In genomic region chr2:168081933-168082306, GRCm38 (mm10) we compare ENCODE assay signal across 9 mouse cellular contexts. TPM values are rescaled to one million over a fixed set of nuclear protein-coding genes. Genes with fewer than 3 reads are reported as not detected.
DNase-seq lines count a peak whose midpoint lies in the region; ATAC-seq and TF ChIP-seq lines count a peak whose summit lies in the region.
"Had no signal": no experiment of that assay in that cellular context is flagged by ENCODE, and none has a peak within 500 bp of the region (broad histone marks: within the 10 kb centered on the region; RNA-seq: fewer than 3 reads in every experiment).

No protein-coding gene starts in this region.

- peaks cover 7% of the 10 kb centered on the region; the same call in 1 of the 2 replicates for H3K4me1 ChIP-seq in embryonic facial prominence, embryonic 12.5 days
- peaks cover 13% of the 10 kb centered on the region; the same call in 1 of the 2 replicates for H3K4me1 ChIP-seq in intestine, embryonic 14.5 days (replicated peaks; ENCODE audit: control insufficient read depth, insufficient read depth, low read length)
- H3K4me1 ChIP-seq in neural tube, embryonic 13.5 days (replicated peaks), result peaks cover 25% of the 10 kb centered on the region

- DNase-seq in left cerebral cortex, adult 2 months (ENCODE audit: extremely low spot score in 1 of 2, low spot score in 2 of 2), result no peak
- DNase-seq in left cerebral cortex, adult 9 months (ENCODE audit: low spot score in 2 of 2), result no peak
- DNase-seq in intestine, embryonic 14.5 days (ENCODE audit: low spot score), result no peak
- no peak for DNase-seq in urinary bladder, adult 18-20 months (ENCODE audit: low spot score in 2 of 2)
- no peak for DNase-seq in thymus, adult 18-20 months
- DNase-seq in spleen, adult 12 weeks (ENCODE audit: low spot score), result no peak
- DNase-seq: lung, postnatal 14 days had no signal

- no peaks in the 10 kb centered on the region for H3K9me3 ChIP-seq in embryonic facial prominence, embryonic 12.5 days
- H3K9me3 ChIP-seq in intestine, embryonic 14.5 days (ENCODE audit: control insufficient read depth, low read length), result no peaks in the 10 kb centered on the region
- no peaks in the 10 kb centered on the region for H3K9me3 ChIP-seq in neural tube, embryonic 13.5 days

- ATAC-seq in embryonic facial prominence, embryonic 12.5 days (ENCODE audit: insufficient number of reproducible peaks, insufficient read depth, low FRiP score, low TSS enrichment), result no peak
- no peak for ATAC-seq in intestine, embryonic 14.5 days (replicated peaks; ENCODE audit: low FRiP score, low TSS enrichment, low read depth)
- ATAC-seq in neural tube, embryonic 13.5 days (ENCODE audit: low read depth), result no peak

- TF ChIP-seq CTCF in left cerebral cortex, adult 2 months (IDR thresholded peaks at IDR 0.05), result no peak; the same call in 1 of the 2 replicates

- peak overlapping the region; percentile 95 for H3K4me2 ChIP-seq in embryonic facial prominence, embryonic 12.5 days (replicated peaks)
- peak overlapping the region; percentile 87 for H3K4me2 ChIP-seq in intestine, embryonic 14.5 days (ENCODE audit: low read length)
- peak overlapping the region; percentile 79 for H3K4me2 ChIP-seq in neural tube, embryonic 13.5 days

- H3K27ac ChIP-seq in left cerebral cortex, adult 2 months, result no peak overlapping the region
- H3K27ac ChIP-seq in embryonic facial prominence, embryonic 12.5 days, result no peak overlapping the region
- no peak overlapping the region for H3K27ac ChIP-seq in intestine, embryonic 14.5 days (ENCODE audit: low read depth)
- no peak overlapping the region for H3K27ac ChIP-seq in neural tube, embryonic 13.5 days (replicated peaks)

- intact Hi-C loops in left cerebral cortex, adult 2 months (cut with DNase I), result loop anchor here (5.0 kb wide), 1 partner anchor 395 kb away; the partner anchor contains the start of genes Cebpb and Tmem189

- H3K27me3 ChIP-seq in embryonic facial prominence, embryonic 12.5 days, result peaks cover 28% of the 10 kb centered on the region
- peaks cover 14% of the 10 kb centered on the region; the same call in 1 of the 2 replicates for H3K27me3 ChIP-seq in intestine, embryonic 14.5 days (replicated peaks; ENCODE audit: control insufficient read depth, insufficient read depth, low read length)
- peaks cover 20% of the 10 kb centered on the region for H3K27me3 ChIP-seq in neural tube, embryonic 13.5 days

- 0 out of 2 replicates have a peak overlapping the region, but pooled peaks have one; percentile 19 for H3K9ac ChIP-seq in embryonic facial prominence, embryonic 12.5 days
- peak overlapping the region; percentile 64 for H3K9ac ChIP-seq in intestine, embryonic 14.5 days (ENCODE audit: low read length)
- peak overlapping the region; percentile 87 for H3K9ac ChIP-seq in neural tube, embryonic 13.5 days

- H3K4me3 ChIP-seq in left cerebral cortex, adult 2 months, result peak overlapping the region; percentile 83
- peak overlapping the region; percentile 77 for H3K4me3 ChIP-seq in embryonic facial prominence, embryonic 12.5 days
- peak overlapping the region; percentile 62 for H3K4me3 ChIP-seq in intestine, embryonic 14.5 days (ENCODE audit: low read depth, low read length)
- peak overlapping the region; percentile 66 for H3K4me3 ChIP-seq in neural tube, embryonic 13.5 days

- H3K36me3 ChIP-seq in embryonic facial prominence, embryonic 12.5 days, result no peaks in the 10 kb centered on the region
- H3K36me3 ChIP-seq in intestine, embryonic 14.5 days (ENCODE audit: control insufficient read depth, insufficient read depth, low read length), result no peaks in the 10 kb centered on the region
- H3K36me3 ChIP-seq in neural tube, embryonic 13.5 days, result no peaks in the 10 kb centered on the region

- WGBS in embryonic facial prominence, embryonic 12.5 days, result 5% methylated on average over 14 of the region's 14 CpGs
- 4% methylated on average over 14 of the region's 14 CpGs for WGBS in intestine, embryonic 14.5 days
- 6% methylated on average over 14 of the region's 14 CpGs for WGBS in neural tube, embryonic 13.5 days

RNA-seq across cellular contexts. Expression of gene Pard6b, which starts 1.1 kb away (rescaled TPM):
- 1 to 10 TPM; 5.5 to 6.8 TPM for total RNA-seq in left cerebral cortex, adult 2 months (2021)
- 6.0 and 6.6 TPM in 2 replicates for polyA plus RNA-seq in embryonic facial prominence, embryonic 12.5 days (2016; fragmentation: Nextera tagmentation; extraction: Ambion mirVana)
- 20.0 and 21.6 TPM in 2 replicates for polyA plus RNA-seq in intestine, embryonic 14.5 days (2014; fragmentation: Nextera tagmentation; extraction: Ambion mirVana)
- polyA plus RNA-seq in neural tube, embryonic 13.5 days (2015; fragmentation: Nextera tagmentation; extraction: Ambion mirVana), result 7.5 and 9.1 TPM in 2 replicates

Comparison
In these comparisons a context has a peak if more than half of its experiments do, and no peak if none do; other contexts are left out.
1. H3K9ac ChIP-seq: peak in every context shown above with its lines; median percentile 87 in neural tube, embryonic 13.5 days; 64 in intestine, embryonic 14.5 days; 19 in embryonic facial prominence, embryonic 12.5 days.